Mouse (Mus musculus): ENCODE results near the gene Zscan12.

DNA sequence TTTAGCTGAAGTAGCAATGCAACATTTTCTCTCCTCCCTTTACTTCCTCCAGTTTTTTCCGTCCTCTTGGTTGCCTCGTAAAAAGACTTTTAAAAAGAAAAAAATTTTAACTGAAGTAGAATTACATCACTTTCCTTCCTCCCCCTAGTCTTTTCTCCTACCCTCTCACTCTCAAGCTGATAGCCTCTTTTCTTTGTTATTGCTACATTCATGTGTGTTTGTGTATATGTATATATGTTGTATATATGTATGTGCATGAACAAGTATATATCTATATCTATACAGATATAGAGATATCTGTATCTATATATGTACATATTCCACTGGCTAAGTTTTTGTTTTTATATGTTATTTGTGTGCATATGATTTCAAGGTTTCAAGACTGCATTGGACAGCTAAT lies 40.2 kb downstream of the Zscan12 start:
- no peak for TF ChIP-seq POLR2A (IDR thresholded peaks at IDR 0.05; ENCODE audit: low read depth, low read length)
- no peak for TF ChIP-seq CTCF (IDR thresholded peaks at IDR 0.05; ENCODE audit: extremely low read depth, insufficient read length, insufficient replicate concordance, low read depth, low read length)

Data from small intestine, adult 2 months (tissue).